Mouse (Mus musculus) left cerebral cortex, adult 2 months (tissue): ENCODE results near the gene Tmem121b. TPM values are rescaled to one million over a fixed set of nuclear protein-coding genes. Genes with fewer than 3 reads are reported as not detected.

Experiments
- DNase-seq, 2 experiments: peaks; one replicate each; pipeline ENCODE4 v3.0.0; 2021 to 2022; ENCODE audit warnings: low spot score in 2 of 2, mixed read lengths in 1 of 2; ENCODE audit errors: extremely low spot score in 1 of 2
- H3K27ac ChIP-seq: fragments of 200-600 bp; 2 replicates; pipeline ENCODE4 v1.8.1; 2022
- H3K4me3 ChIP-seq: fragments of 200-600 bp; 2 replicates; pipeline ENCODE4 v1.8.1; 2022
- CTCF ChIP-seq: fragments of 200-600 bp; IDR thresholded peaks from 2 replicates; pipeline ENCODE4 v1.8.1; 2022; ENCODE audit warnings: antibody characterized with exemption, mild to moderate bottlenecking, moderate library complexity
- intact Hi-C: fragments of 180-260 bp; cut with DNase I; formaldehyde crosslinking; loops from one replicate; pipeline ENCODE4 v1.15.1; 2025
- total RNA-seq, 2 experiments: library from RNA; stranded (reverse); gene quantifications; 2 replicates each; pipeline ENCODE4 v1.2.3; 2021

Gene Tmem121b
- total RNA-seq, 2 experiments from 2014 or later = 56.1 to 57.4 TPM

DNA sequence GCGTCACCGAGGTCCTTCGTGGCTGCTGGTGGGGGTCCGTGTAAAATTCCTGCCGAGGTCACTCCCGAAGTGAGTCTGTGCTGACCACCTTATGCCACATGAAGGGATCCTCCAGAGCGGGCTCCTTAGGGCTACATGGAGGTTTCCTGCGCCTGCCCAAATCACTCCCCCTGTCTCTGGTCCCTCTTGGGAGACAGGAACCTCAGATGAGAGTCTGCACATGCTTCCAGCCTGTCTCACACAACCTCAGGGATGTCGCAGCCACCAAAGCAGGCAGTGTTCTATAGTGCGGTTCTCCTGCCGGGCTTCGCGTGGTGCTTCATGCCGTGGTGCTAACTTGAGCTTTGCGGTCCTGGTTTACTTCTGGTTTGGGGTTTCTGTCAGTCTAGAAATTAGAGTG lies 32.4 kb downstream of the Tmem121b start:
- Histone ChIP-seq H3K27ac (no peak overlapping the region), H3K4me3 (no peak overlapping the region)
- no peak for DNase-seq
- intact Hi-C loops = no loop called here
- no peak for TF ChIP-seq CTCF

DNA sequence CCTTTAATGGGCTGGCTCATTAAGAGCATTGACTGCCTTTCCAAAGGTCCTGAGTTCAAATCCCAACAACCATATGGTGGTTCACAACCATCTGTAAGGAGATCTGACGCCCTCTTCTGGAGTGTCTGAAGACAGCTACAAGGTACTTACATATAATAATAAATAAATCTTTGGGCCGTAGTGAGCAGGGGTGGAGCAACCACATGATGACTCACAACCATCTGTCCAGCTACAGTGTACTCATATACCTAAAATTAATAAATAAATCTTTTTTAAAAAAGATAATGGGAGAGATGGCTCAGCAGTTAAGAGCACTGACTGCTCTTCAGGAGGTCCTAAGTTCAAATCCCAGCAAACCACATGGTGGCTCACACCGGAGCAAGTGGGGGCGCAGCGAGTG lies 35.9 kb downstream of the Tmem121b start:
- intact Hi-C loops = no loop called here
- Histone ChIP-seq H3K4me3 (no peak overlapping the region), H3K27ac (no peak overlapping the region)
- DNase-seq = no peak
- TF ChIP-seq CTCF = no peak

DNA sequence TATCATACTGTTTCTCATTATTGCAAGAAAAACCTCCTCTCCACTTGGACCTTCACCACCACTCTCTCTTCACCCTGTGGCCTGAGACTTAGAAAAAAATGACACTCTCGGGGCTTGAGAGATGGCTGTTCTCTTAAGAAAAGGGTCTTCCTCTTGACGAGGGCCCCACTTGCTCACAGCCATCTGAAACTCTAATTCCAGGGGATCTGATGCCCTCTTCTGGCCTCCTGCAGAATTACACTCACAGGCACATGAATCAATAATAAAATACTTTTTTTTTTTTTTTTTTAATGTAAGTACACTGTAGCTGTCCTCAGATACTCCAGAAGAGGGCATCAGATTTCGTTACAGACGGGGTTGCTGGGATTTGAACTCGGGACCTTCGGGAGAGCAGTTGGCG lies 36.5 kb downstream of the Tmem121b start:
- intact Hi-C loops = no loop called here
- H3K27ac ChIP-seq = no peak overlapping the region
- no peak overlapping the region for H3K4me3 ChIP-seq
- no peak for DNase-seq
- TF ChIP-seq CTCF = peak; percentile 29

DNA sequence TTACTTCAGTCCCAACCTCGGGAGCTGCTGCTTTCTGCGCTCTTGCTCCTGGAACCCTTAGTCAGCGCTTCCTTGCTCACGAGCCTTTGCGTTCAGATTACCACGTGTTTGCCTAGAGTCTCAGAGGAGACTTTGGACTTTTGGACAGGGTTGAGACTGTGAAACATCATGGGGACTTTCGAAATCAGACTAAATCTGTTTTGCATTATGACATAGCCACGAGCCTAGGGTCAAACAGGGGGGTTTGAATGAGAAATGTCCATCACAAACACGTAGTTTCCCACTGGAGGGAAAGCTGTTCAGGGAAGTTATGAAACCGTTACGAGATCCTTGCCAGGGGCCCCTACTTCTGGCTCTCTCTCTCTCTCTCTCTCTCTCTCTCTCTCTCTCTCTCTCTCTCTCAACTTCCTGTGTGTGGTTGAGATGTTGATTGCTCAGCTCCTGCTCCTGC lies 39.0 kb downstream of the Tmem121b start:
- Histone ChIP-seq H3K27ac (no peak overlapping the region), H3K4me3 (no peak overlapping the region)
- no peak for DNase-seq
- intact Hi-C loops = no loop called here
- TF ChIP-seq CTCF = no peak

GRCm38 (mm10) chr6:120453556-120453955 lies 40.1 kb downstream of the Tmem121b start:
- no peak for DNase-seq
- H3K4me3 ChIP-seq = no peak overlapping the region
- no peak overlapping the region for H3K27ac ChIP-seq
- TF ChIP-seq CTCF = no peak
- intact Hi-C loops = no loop called here

DNA sequence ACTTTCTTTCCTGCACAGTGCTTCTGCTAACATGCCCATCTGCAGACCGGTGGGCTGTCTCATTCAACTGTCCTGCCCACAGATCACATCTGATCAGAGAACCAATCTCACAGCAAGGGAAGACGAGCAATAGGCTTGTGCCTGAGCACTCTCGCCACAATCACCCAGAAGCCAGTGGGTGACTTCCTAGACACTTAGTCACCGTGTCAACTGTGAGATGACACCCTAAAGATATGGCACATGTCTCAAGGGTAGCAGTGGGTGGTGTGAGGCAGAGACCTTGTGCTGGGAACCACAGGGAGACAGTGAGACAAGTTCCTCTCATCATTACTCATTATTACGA lies 40.5 kb downstream of the Tmem121b start:
- TF ChIP-seq CTCF = no peak
- DNase-seq = no peak
- intact Hi-C loops = no loop called here
- Histone ChIP-seq H3K4me3 (no peak overlapping the region), H3K27ac (no peak overlapping the region)

GRCm38 (mm10) chr6:120452384-120453102 lies 41.1 kb downstream of the Tmem121b start:
- Histone ChIP-seq H3K27ac (no peak overlapping the region), H3K4me3 (no peak overlapping the region)
- TF ChIP-seq CTCF = no peak
- intact Hi-C loops = no loop called here
- DNase-seq = no peak

- no peak for DNase-seq
- intact Hi-C loops = no loop called here
- Histone ChIP-seq H3K27ac (no peak overlapping the region), H3K4me3 (no peak overlapping the region)
- TF ChIP-seq CTCF = no peak
Observed at GRCm38 (mm10) chr6:120450208-120450607, 43.4 kb downstream of the Tmem121b start.

GRCm38 (mm10) chr6:120443363-120444355 lies 49.9 kb downstream of the Tmem121b start:
- intact Hi-C loops = loop anchor here (5.0 kb wide), 1 partner anchor 39 kb away; no protein-coding TSS in a partner anchor
- no peak for TF ChIP-seq CTCF
- H3K4me3 ChIP-seq = no peak overlapping the region
- H3K27ac ChIP-seq = no peak overlapping the region
- DNase-seq = no peak

DNA sequence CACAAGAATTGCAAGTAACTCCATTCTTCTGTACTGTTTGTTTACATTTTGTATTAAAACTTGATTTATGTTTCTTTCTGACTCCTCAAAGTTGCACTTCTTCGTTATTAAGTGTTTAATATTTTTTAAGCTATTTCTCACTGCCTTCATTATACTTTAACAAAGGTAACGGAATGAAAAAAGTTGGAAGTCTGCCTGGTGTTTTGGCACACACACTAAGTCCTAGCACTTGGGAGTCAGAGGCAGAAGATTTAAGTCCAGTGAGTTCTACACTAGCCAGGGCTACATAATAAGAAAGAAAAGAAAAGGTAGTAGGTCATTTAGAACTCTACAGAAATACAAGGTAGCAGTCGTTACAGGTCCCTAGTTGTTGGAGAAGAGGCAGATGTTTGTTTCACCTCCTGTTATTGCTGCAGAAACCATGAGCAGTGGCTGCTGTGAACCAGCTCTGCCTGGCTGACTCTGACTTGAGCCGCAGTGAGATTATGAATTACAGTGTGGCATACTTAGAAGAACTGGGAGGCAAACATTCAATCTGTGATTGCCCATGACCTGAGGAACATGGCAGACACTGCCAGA lies 51.3 kb downstream of the Tmem121b start:
- TF ChIP-seq CTCF = no peak
- Histone ChIP-seq H3K4me3 (no peak overlapping the region), H3K27ac (no peak overlapping the region)
- DNase-seq = no peak
- intact Hi-C loops = loop anchor here (5.0 kb wide), 1 partner anchor 40 kb away; no protein-coding TSS in a partner anchor

Other genes with a start within 250 kb of the Tmem121b start
- gene D330020A13Rik, start 199.4 kb downstream of the Tmem121b start, total RNA-seq = not detected
- gene B4galnt3, start 199.2 kb downstream of the Tmem121b start, total RNA-seq = 1 to 10 TPM in 1 of 2 experiments, under 1 TPM in 1; 0.93 to 1.3 TPM
- gene Kdm5a, start 129.7 kb downstream of the Tmem121b start, total RNA-seq = 10 to 100 TPM; 45.1 to 46.4 TPM
- gene Ccdc77, start 129.4 kb downstream of the Tmem121b start, total RNA-seq = 1 to 10 TPM; 4.0 to 5.3 TPM
- 10 to 100 TPM; 14.8 to 19.7 TPM for gene Il17ra, start 30.6 kb downstream of the Tmem121b start, total RNA-seq
- gene Hdhd5, start 37.5 kb upstream of the Tmem121b start, total RNA-seq = 10 to 100 TPM; 35.2 to 41.0 TPM
- gene Cecr2, start 172.6 kb upstream of the Tmem121b start, total RNA-seq = 1 to 10 TPM; 3.1 to 4.1 TPM